Mouse (Mus musculus) kidney, adult 2 months (tissue): Measurements from ENCODE around the gene Prokr2. TPM values are rescaled to one million over a fixed set of nuclear protein-coding genes. Genes with fewer than 3 reads are reported as not detected.
A peak's percentile ranks its signal among the peaks of the same experiment; 100 is the strongest.

Experiments
- DNase-seq: peaks from one replicate; pipeline ENCODE4 v3.0.0; 2021
- H3K27ac ChIP-seq: fragments of 200-500 bp; 2 replicates; pipeline ENCODE4 v1.5.1; 2012; ENCODE audit warnings: low read depth, low read length, control low read depth, inconsistent platforms; ENCODE audit not compliant: insufficient read depth
- H3K27me3 ChIP-seq: fragments of 200-500 bp; replicated peaks from 2 replicates; pipeline ENCODE4 v1.6.1; 2012; ENCODE audit warnings: mild to moderate bottlenecking, moderate library complexity, low read length, inconsistent platforms; ENCODE audit not compliant: control insufficient read depth, insufficient read depth
- H3K36me3 ChIP-seq: fragments of 200-500 bp; 2 replicates; pipeline ENCODE4 v1.6.1; 2012; ENCODE audit warnings: mild to moderate bottlenecking, moderate library complexity, low read length, inconsistent platforms; ENCODE audit not compliant: control insufficient read depth, insufficient read depth
- H3K4me1 ChIP-seq: fragments of 200-500 bp; 2 replicates; pipeline ENCODE4 v1.6.1; 2011; ENCODE audit warnings: low read length; ENCODE audit not compliant: control insufficient read depth, insufficient read depth
- H3K4me3 ChIP-seq: fragments of 200-500 bp; 2 replicates; pipeline ENCODE4 v1.5.1; 2011; ENCODE audit warnings: mild to moderate bottlenecking, low read depth, low read length, control low read depth; ENCODE audit not compliant: insufficient read depth
- CTCF ChIP-seq: fragments of 200-500 bp; conservative IDR thresholded peaks from 2 replicates; pipeline ENCODE4 v1.5.1; 2011; ENCODE audit warnings: low read depth, mild to moderate bottlenecking, control low read depth, low read length, moderate library complexity, mixed read lengths; ENCODE audit not compliant: insufficient read depth, insufficient read length
- POLR2A ChIP-seq: fragments of 200-500 bp; IDR thresholded peaks from one replicate; pipeline ENCODE4 v1.6.1; 2011; ENCODE audit warnings: low read depth, low read length, control low read depth
- WGBS: fragments of 180-500 bp; shearing (Covaris S2); methylation state at CpG from one replicate; pipeline ENCODE4 v1.1.7; 2018; 5-methylcytosine and 5-hydroxymethylcytosine counted together
- polyA plus RNA-seq: library from polyadenylated mRNA; depleted of rRNA; stranded (reverse); fragments of >200 nt; gene quantifications from 2 replicates; pipeline ENCODE4 v1.2.3, GENCODE M21; 2012; rRNA removed

Gene Prokr2
- not detected in 2 replicates for polyA plus RNA-seq

- Histone ChIP-seq H3K27me3 (0 out of 2 replicates have a peak, but pooled peaks cover 2% of the 10 kb centered on the region), H3K27ac (no peak within 1 kb of the TSS), H3K4me1 (no peaks in the 10 kb centered on the region), H3K4me3 (0 out of 2 replicates have a peak within 1 kb of the TSS, but pooled peaks have one; percentile 10), H3K36me3 (no peaks in the 10 kb centered on the region)
- TF ChIP-seq CTCF (no peak), POLR2A (no peak)
- no peak for DNase-seq
- WGBS: 3% methylated on average over 29 of the region's 29 CpGs
Observed at GRCm38 (mm10) chr2:132385194-132385838, at the start of gene Prokr2. Gene Prokr2, minus strand, starts transcription at chr2:132385447.

GRCm38 (mm10) chr2:132427160-132427941, 42.1 kb upstream of the Prokr2 start:
- no peak overlapping the region for H3K27ac ChIP-seq
- TF ChIP-seq CTCF (no peak), POLR2A (no peak)
- no peaks in the 10 kb centered on the region for H3K27me3 ChIP-seq
- no peak overlapping the region for H3K4me3 ChIP-seq
- H3K4me1 ChIP-seq: no peaks in the 10 kb centered on the region
- no peak for DNase-seq
- 43% methylated on average over 17 of the region's 17 CpGs for WGBS
- no peaks in the 10 kb centered on the region for H3K36me3 ChIP-seq

GRCm38 (mm10) chr2:132425576-132425975, 40.3 kb upstream of the Prokr2 start:
- H3K4me1 ChIP-seq: no peaks in the 10 kb centered on the region
- 82% methylated on average over 6 of the region's 6 CpGs for WGBS
- H3K27me3 ChIP-seq: no peaks in the 10 kb centered on the region
- peak; percentile 16 for DNase-seq
- TF ChIP-seq CTCF (no peak), POLR2A (no peak)
- no peak overlapping the region for H3K4me3 ChIP-seq
- H3K36me3 ChIP-seq: no peaks in the 10 kb centered on the region
- H3K27ac ChIP-seq: no peak overlapping the region

GRCm38 (mm10) chr2:132423411-132424047, 38.3 kb upstream of the Prokr2 start:
- DNase-seq: no peak
- Histone ChIP-seq H3K4me3 (no peak overlapping the region), H3K4me1 (no peaks in the 10 kb centered on the region), H3K27ac (no peak overlapping the region), H3K27me3 (no peaks in the 10 kb centered on the region), H3K36me3 (no peaks in the 10 kb centered on the region)
- 70% methylated on average over 7 of the region's 7 CpGs for WGBS
- TF ChIP-seq POLR2A: no peak
- no peak for TF ChIP-seq CTCF

- TF ChIP-seq POLR2A (no peak), CTCF (no peak)
- no peak overlapping the region for H3K27ac ChIP-seq
- H3K36me3 ChIP-seq: no peaks in the 10 kb centered on the region
- WGBS: 79% methylated on average over 9 of the region's 9 CpGs
- no peak overlapping the region for H3K4me3 ChIP-seq
- DNase-seq: no peak
- H3K27me3 ChIP-seq: no peaks in the 10 kb centered on the region
- H3K4me1 ChIP-seq: no peaks in the 10 kb centered on the region
Observed at GRCm38 (mm10) chr2:132422846-132423245, 37.6 kb upstream of the Prokr2 start.

- H3K4me1 ChIP-seq: no peaks in the 10 kb centered on the region
- H3K27me3 ChIP-seq: no peaks in the 10 kb centered on the region; the same call in 1 of the 2 replicates
- H3K4me3 ChIP-seq: no peak overlapping the region
- TF ChIP-seq CTCF (no peak), POLR2A (no peak)
- no peak overlapping the region for H3K27ac ChIP-seq
- 51% methylated on average over 2 of the region's 2 CpGs for WGBS
- H3K36me3 ChIP-seq: no peaks in the 10 kb centered on the region
- no peak for DNase-seq
Observed at GRCm38 (mm10) chr2:132418414-132418813, 33.2 kb upstream of the Prokr2 start.

GRCm38 (mm10) chr2:132410126-132410525, 24.9 kb upstream of the Prokr2 start:
- DNase-seq: no peak
- H3K27ac ChIP-seq: no peak overlapping the region
- WGBS: 94% methylated on average over 4 of the region's 4 CpGs

More at GRCm38 (mm10) chr2:132410126-132410525, 24.9 kb upstream of the Prokr2 start:
- H3K27me3 ChIP-seq: no peaks in the 10 kb centered on the region
- H3K4me1 ChIP-seq: no peaks in the 10 kb centered on the region
- H3K4me3 ChIP-seq: no peak overlapping the region
- TF ChIP-seq CTCF: no peak
- no peak for TF ChIP-seq POLR2A
- no peaks in the 10 kb centered on the region for H3K36me3 ChIP-seq
